Mouse (Mus musculus): ENCODE data around the gene Znrd1.

Gene Znrd1

DNA sequence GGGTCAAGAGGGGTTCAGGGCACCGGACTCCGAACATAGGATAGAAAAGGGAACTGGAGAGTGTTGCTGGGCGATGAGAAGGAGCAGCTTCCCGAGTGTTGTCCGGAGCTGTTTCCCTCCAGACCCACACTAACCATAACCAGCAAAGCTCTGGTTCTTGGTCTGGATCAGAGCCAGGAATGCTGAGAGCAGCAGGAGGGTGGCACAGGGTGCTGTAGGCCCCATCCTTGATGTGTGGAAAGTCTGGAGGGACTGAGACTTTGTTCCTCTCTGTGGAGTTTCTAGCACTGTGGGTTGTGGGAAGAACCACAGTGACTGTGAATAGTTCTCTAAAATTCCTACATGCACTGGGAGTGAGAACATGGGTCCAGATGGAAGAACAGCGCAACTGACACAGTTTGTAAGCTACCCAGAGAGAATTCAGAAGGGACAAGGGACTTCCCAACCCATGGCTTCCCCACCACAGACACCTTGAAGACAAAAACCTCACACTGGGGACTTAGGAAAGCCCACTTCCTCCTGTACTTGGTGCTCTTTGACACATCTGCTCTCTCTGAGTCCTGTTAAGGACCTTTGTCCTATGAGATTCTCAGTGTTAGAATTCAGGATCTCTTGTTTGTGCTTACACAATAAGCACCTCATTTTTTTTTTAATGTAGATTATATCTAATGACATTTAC, 13.0 kb upstream of the Znrd1 start:
- no peak for DNase-seq (ENCODE audit: low read depth, low spot score)

DNA sequence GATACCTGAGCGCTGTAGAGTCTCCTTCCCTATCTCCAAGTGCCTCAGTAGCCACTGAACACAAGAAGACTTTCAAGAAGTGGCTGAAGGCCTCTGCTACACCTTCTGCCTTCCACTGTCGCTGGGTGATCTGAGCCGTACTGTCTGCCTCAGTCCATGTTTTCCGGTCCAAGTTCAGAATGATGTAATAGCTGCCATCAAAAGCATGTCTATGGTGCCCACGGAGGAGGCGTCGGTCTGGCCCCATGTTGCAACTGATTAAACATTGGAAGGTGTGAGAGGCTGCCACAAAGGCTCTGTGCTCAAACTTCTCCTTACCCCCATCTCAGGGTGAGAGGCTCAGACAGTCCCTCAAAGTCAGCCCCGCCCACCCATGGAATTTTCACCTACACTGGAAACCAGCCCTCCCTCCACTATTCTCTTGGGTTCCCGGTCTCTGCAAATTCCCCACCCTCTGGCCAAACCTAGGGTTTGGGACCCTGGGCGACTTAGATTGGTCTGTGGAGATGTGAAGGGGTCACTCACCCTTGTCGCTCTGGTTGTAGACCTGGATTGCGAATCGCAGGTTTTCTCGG, 12.0 kb upstream of the Znrd1 start:
- peak; percentile 85 for DNase-seq (ENCODE audit: low read depth, low spot score)

DNA sequence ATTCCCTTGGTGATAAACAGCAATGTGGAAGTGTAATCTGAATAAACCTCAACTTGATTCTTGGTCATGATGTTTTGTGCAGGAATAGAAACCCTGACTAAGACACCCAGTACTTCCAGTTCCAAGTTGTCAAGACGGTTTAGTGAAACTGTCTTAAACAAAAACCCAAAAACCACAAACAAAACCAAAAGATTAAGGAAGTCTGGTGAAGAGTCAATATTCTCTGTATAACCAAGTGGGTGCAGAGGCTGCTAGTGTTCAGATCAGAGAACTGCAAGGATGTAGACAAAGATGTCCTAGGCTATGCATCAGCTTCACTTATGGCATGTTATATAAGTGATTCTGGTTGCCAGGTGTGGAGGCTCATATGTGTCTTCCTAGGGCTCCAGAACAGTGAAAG, 8.5 kb upstream of the Znrd1 start:
- no peak for DNase-seq (ENCODE audit: low read depth, low spot score)

DNA sequence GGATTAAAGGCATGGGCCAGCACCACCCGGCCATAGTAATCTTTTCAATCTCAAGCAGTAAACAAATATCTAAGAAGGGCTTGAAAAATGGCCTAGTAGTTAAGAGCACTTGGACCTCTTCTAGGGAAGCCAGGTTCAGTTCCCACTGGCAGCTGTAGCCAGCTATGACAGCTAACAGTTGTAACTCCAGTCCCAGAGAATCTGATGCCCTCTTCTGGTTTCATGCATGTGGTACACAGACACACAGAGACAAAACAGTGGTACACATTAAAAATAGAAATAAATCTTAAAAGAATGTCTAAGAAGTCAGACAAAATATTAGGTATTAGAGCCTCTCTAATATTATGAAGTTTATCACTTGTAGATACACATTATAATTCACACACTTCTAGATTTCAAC, 2.8 kb upstream of the Znrd1 start:
- DNase-seq (ENCODE audit: low read depth, low spot score) = no peak

DNA sequence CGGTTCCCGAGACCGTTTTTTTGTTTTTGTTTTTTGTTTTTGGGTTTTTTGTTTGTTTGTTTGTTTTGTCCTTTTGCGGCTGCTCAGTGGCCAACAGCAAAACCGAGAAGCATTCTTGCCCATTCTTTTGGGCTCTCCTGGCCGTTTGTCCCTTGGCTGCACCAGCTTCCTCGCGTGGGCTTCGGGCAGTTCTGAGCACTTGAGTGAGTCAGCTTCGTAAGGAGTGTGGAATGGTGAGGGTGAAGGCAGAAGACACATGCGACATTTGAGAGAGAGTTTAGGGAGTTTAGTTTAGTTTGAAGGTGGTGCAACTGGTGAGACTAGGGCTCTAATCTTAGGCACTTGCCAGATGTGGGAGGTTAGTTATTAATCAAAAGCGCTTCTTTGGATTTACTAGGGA, 525 bp upstream of the Znrd1 start:
- DNase-seq (ENCODE audit: low read depth, low spot score) = no peak

DNA sequence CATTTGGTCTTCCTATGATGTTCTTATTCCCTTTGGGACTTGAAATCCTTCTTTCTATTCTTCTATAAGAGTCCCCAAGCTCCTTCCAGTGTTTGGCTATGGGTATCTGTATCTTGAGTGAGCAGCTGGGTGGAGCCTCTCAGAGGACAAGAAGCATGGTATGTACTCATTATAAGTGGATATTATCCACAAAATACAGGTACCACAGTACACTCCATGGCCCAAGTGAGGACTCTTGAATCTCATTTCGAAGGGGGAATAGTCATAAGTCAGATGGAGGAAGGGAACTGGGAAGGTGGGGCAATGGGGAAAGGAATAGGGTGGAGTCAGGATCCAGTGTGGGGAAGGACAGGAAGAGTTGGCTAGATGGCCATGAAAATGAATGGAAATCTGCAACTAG, 5.3 kb downstream of the Znrd1 start:
- DNase-seq (ENCODE audit: low read depth, low spot score) = no peak

DNA sequence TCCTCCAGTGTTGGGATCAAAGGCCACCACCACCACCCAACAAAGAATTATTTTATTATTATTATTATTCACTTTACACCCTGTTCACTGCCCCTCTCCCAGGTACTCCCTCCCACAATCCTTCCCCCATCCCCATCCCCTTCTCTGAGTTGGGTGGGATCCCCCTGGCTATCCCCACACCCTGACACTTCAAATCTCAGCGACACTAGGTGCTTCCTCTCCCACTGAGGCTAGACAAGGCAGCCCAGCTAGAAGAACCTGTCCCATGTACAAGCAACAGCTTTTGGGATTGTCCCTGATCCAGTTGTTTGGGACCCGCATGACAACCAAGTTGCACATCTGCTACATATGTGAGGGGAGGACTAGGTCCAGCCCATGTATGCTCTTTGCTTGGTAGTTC, 5.7 kb downstream of the Znrd1 start:
- DNase-seq (ENCODE audit: low read depth, low spot score) = no peak

DNA sequence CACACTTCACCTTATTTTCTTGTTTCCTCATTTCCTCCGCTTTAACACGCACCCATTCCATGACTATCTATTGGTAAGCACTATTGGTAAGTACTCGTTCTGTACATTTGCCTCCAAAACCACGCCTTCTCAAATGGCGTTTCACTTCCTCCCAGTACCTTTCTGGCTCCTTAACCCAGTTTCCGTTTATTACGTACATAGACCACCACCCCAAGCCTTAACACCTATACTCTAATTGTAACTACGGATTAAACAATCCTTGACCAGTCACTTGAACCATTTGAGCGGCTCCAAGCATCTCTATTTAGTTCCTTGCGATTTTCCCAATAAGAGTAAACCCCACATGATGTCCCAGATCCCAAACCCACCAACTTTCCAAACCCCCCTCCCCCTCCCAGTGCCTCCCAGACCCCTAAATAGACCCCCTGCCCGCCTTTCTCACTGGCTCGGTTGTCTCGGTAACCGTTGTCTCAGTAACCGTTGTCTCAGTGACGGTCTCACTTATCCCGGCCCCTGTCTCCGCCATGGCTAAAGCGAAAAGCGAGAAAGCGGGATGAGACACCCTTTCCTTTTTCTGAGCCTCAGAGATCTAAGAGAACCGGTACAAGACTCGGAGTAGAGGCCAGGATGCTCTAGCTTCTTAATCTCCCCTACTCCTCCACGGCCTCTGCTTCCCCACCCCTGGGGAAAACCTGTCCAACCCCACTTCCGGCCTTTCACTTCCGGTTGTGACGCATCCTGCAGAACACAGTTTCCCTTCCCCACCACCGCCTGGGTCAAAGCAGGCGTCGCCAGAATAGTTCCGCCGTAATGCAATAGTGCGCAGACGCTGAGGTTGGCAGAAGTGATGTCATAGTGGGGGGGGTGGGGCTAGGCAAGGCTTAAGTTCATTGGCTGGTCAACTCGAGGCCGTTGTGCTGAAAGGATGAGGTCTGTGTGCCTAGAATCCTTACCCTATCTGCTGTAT, 7.1 kb downstream of the Znrd1 start, which contains the start of gene Ppp1r11:
TSS of gene Ppp1r11 (minus strand) at position 761 of the 967 bp plus-strand sequence.
- peak; percentile 99 for DNase-seq (ENCODE audit: low read depth, low spot score)

DNA sequence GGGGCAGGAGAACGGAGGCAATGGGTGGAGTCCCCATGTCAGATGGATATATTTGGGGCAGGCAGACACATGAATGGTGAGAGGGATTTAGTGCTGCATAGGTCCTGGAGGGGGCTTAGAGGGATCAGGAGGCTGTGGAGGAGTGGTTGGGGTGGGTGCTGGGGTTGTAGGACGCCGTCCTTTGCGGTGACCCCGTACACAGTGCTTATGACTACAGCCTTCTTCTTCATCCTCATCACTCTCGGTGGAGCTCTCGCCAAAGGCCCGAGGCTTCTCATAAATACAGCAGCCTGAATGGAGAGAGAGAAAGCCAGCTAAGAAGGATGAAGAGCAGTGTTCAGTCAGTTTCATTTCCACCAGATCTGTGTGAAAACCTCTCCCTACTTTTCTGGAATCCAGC, 9.1 kb downstream of the Znrd1 start:
- no peak for DNase-seq (ENCODE audit: low read depth, low spot score)

DNA sequence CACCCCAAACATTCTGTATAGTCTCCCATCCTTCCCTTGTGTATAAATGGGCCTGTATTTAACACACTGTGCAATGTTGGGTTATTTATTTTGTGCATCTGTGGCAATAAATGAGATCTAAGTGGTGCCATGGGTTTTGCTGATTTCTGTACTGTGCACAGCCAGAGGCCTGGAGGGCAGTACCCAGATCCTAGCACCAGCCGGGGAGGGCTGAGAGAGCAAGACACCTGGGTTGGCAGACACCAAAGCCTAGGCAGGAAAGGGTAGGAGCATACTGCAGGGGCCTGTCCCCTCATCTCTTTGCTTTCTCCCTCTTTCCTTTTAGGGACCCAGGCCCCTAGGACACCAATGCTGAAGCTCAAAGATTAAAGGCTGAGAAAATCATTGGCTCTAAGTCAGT, 10.1 kb downstream of the Znrd1 start:
- no peak for DNase-seq (ENCODE audit: low read depth, low spot score)

DNA sequence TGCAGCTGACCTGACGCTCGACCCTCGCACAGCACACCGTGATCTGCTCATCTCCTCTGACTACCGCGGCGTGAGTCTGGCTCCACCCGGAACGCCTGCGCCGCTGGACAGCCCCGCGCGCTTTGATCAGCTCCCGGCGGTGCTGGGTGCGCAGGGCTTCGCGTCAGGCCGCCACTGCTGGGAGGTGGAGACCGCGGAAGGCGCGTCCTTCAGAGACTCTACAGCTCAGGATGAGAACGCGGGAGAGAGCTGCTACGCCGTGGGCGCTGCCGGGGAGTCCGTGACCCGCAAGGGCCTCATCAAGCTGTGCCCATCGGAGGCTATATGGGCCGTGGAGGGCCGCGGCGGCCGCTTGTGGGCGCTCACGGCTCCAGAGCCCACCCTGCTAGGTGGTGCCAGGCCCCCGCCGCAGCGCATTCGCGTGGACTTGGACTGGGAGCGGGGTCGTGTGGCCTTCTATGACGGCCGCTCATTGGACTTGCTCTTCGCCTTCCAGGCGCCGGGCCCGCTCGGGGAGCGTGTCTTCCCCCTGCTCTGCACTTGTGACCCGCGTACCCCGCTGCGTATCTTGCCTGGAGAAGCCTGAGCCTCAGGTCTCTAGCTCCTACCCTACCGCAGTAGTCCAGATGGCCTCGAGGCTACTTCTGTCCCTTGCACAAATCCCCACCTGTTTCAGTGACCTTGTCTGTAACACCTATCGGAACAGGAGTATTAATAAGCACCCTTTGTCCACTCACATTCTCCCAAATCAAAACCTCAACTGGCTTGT, 11.1 kb downstream of the Znrd1 start:
- peak; percentile 71 for DNase-seq (ENCODE audit: low read depth, low spot score)

DNA sequence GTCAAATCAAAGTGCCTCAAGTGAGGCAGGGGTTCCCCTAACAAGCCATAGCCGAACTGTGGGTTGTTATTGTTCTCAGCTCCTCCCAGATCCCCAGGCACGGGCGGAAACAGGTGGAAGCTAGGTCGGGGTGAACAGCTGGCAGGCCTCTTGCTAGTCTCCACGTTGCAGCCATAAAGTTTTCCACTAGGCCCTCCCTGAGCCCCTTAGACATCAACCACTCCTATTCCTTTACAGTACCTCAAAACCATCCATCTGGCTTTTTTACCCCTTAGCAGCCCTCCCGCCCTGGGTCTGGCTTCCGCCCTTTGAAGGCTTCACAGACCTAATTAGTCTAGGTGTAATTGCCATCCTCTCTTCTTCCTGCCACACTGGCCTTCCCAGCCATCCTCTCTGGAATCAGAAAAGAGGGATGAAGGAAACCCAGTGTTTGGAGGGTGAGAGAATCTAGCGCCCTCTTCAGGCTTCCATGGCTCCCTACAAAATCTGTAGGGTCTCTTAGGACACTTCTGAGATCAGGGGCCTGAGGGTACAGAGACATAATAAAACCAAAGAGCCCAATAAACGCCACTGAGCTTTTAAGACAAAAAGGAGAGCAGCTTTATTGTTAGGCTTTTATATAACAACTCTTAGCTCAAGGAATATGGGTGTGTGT, 14.1 kb downstream of the Znrd1 start:
- DNase-seq (ENCODE audit: low read depth, low spot score) = peak; percentile 63

DNA sequence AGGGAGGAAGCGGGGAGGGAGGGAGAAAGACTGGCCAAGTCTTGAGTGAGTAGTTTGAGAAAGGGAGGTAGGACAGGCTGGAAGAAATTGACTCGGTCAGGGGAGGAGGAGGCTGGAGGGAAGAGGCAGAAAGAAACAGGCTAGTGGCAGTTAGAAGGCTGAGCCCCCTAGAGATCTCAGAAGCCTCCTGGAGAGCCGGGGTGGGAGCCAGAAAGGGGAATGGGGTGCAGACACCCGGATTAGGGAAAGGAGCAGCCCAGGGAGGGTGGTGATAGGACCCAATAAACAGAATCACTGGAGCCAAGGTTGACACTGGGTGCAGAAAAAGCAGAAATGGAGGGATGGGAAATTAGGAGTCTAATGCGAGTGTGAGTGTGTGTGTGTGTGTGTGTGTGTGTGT, 14.7 kb downstream of the Znrd1 start:
- no peak for DNase-seq (ENCODE audit: low read depth, low spot score)

DNA sequence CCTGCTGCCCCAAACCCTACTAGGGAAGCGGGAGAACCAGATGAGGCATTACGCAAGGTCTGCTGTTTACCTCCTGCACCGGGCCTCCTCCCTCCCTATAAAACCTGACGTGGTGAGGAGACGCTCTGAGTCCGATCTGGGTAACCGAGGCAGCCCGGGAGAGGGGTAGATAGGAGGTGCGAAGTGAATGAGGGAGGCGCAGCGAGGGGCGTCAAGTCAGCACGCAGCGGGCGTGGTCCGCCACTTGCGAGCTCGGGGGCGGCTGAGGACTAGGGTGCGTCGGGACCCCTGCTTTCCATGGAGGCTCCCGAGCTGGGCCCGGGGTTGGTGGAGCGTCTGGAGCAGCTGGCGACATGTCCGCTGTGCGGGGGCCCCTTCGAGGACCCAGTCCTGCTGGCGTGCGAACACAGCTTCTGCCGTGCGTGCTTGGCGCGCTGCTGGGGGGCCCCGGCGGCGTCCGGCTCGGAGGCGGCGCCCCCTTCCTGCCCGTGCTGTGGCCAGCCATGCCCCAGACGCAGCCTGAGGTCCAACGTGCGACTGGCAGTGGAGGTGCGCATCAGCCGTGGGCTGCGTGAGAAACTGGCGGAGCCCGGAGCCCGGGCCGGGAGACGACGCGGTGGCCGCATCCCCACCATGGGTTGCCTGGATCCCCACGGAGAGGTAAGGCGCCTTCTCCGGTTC, 15.4 kb downstream of the Znrd1 start, which contains the start of gene Rnf39:
TSS of gene Rnf39 (plus strand) at position 128 of the 681 bp plus-strand sequence.
- peak; percentile 51 for DNase-seq (ENCODE audit: low read depth, low spot score)

DNA sequence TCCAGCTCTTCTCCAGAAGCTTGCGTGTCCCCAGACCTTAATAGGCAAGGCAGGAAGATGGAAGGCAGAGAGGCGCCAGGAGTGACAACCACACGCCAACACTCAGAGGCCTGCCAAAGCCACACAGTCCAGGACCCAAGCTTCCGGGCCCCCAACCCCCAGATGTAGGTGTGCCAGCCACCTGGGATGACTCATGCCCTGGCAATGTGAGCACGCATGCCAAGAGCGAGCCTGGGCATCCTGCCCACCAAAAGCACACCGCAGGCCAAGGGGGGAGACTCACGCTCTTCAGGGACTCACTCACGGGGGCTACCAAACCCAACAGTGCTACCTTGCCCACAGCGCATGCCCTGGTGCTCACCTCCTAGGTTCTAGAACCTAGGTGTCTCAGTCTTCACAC, 16.0 kb downstream of the Znrd1 start:
- peak; percentile 23 for DNase-seq (ENCODE audit: low read depth, low spot score)

DNA sequence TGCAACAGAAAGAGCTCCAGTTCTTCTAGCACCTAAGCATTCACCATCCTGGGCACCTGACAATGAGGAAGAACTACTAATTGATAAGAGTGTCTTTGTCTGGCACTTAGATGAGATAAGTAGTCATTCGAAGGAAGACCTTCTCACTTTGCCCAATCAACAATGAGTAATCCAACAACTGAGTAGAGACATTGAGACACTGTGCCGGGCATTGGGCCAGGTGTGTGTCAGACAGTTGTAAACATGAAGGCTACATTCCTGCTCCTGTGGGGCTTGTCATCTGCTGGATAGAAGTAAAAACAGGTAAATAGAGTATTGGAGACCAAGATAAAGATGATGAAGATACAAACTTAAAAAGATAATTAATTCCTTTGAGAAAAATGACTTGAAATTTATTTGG, 20.3 kb downstream of the Znrd1 start:
- no peak for DNase-seq (ENCODE audit: low read depth, low spot score)

DNA sequence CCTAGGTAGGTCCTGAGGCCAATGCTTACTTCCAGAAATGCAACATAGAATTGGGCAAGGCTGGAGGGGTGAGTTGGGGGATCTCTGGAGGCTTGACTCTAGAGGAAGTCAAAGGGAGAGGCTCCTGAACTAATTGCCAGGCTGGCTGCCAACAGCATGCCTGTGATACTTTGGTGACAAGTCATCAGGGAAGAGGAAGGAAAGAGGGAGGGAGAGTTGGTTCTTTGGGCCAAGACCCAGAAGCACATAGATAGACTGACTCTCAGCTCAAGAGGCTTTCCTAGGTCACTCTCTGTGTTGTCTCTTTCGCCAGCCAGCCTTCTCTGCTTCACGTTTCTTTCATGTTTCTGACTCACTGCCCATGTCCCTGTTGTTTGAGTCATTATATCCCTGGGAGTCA, 26.6 kb downstream of the Znrd1 start:
- no peak for DNase-seq (ENCODE audit: low read depth, low spot score)

DNA sequence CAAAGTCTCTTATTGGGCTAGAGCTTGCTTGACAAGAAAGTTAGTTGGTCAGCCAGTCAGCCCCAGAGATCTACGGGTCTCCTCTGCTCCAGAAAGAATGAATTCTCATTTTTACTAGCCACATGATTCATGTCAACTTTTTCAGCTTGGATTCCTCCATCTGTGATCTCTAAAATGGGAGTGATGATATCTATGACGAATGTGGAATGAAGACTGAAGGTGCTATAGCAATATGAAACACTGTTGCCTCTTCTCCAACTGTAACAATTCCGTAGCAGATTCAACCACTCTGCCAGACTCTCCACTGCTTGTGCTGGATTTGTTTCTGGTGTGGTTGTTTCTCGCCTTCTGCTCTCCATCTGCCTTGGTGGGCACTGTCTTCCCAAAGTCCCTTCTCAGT, 27.2 kb downstream of the Znrd1 start:
- DNase-seq (ENCODE audit: low read depth, low spot score) = no peak

DNA sequence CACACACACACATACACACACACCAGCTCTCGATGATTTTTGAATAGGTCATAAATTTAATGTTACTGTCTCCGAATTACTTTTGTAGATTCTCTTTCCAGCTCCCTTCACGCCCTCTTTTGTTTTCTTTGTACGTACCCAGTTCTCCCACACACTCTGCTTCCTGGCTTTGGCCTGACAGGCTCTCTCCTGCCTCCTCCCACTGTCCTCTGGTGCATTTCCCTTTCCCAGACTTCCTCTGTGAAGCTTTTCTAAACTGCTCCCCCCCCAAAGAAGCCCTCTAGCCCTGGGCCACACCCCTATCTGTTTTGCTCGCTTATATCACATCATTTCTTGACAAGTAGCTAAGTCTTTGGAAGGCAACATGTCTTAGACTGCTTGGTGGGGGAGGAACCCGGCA, 28.1 kb downstream of the Znrd1 start:
- peak; percentile 64 for DNase-seq (ENCODE audit: low read depth, low spot score)

DNA sequence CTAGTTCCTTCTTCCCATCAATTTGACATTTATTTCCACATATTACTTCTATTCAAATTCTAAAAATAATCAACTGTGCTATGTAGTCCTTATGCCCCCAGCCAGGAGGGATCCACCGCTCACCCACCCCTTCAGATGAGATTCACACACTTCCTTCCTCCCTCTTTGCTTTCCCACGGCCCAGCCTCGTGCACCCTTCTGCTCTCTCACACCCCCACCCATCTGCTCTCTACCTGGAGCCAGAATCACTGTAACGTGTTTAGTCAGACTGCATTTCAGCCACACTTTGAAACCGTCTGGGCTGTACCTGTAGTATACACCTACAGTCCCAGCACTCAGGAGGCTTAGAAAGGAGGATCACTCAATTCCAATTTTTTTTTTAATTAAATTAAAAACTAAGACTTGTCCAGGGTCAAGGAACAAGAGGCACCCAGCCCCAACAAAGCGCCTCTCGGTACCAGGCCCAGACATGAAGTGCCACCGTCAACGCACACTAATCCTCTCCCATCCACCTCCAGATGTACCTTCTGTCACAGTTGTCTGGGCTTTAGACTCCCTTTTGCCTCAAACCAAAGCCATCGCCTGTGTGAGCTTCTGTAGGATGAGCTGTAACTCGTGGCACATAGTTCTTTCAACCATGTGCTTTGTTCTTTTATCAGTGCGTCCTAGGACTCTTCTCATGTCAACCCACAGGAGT, 29.0 kb downstream of the Znrd1 start:
- no peak for DNase-seq (ENCODE audit: low read depth, low spot score)
